Mouse (Mus musculus): Measurements from ENCODE around the gene Ddx43.

Gene Ddx43

GRCm38 (mm10) chr9:78447606-78447972 lies 52.0 kb downstream of the Ddx43 start:
- 17% methylated on average over 9 of the region's 9 CpGs for WGBS

- WGBS = under 1% methylated on average over 96 of the region's 96 CpGs
These were observed 52.6 kb downstream of the Ddx43 start, which contains the start of the genes Mto1 and Gm17324 for GRCm38 (mm10) chr9:78447973-78448873. Gene Mto1, plus strand, starts transcription at chr9:78448208. Gene Gm17324, minus strand, starts transcription at chr9:78448786.

DNA sequence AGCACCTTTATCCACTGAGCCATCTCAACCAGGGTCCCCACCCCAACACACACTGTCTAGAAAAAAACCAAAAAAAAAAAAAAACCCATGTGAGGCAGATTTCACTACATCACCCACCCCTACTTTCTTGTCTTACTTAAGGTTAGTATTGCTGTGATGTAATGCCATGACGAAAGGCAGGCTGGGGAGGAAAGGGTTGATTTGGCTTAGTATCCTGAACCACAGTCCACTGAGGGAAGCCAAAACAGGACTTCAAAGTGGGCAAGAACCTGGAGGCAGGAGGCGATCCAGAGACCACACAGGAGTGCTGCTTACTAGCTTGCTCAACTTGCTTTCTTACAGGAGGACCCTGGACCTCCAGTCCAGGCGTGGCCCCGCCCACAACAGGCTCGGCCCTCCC lies 54.8 kb downstream of the Ddx43 start:
- 66% methylated on average over 5 of the region's 5 CpGs for WGBS

GRCm38 (mm10) chr9:78451382-78451781 lies 55.8 kb downstream of the Ddx43 start:
- 75% methylated on average over 4 of the region's 4 CpGs for WGBS

DNA sequence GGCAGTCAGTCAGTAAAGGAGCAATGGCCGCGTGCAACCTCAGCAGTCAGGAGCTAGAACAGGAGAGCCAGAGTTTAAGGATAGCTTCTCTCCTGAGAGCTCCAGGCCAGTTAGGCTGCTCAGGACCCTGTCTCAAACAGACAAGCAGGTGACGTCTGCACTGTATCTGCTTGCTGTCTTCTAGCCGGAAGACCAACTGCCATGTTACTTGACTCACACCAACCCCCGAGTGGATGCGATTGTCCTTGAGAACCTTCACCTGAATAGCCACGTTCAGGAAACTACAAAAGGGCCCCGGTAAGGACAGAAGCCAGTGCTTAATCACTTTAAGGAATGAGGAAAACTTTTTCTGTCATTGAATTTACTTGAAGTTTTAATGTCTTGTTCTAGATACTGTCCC lies 61.4 kb downstream of the Ddx43 start:
- 94% methylated on average over 8 of the region's 8 CpGs for WGBS

GRCm38 (mm10) chr9:78463337-78463736 lies 67.8 kb downstream of the Ddx43 start:
- 78% methylated on average over 4 of the region's 4 CpGs for WGBS

- 92% methylated on average over 3 of the region's 3 CpGs for WGBS
These were observed 70.1 kb downstream of the Ddx43 start for GRCm38 (mm10) chr9:78465725-78466124.

All from cerebral cortex, adult 2 months (tissue).